8 mouse cellular contexts compared by ENCODE assay signal in the genomic region with DNA sequence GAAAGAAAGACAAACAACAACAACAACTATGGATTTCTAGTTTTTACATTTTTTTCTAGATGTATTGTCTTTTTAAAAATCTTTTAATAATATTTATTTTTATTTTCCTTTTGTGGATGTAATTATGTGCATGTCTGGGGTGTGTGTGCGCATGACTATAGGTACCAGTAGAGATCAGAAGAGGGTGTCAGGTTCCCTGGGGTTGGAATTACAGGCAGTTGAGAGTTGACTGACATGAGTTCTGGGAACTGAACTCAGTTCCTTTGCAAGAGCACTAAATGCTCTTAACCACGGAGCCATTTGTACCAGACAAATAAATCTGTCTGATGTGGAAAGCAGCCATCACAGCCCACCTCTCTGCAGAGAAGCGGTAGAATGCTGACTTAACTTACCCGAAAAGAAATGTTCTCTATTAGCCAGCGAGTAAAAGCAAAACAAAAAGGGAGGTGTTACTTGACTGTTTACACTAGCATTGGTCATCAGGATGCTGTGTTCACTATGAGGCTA. TPM values are rescaled to one million over a fixed set of nuclear protein-coding genes. Genes with fewer than 3 reads are reported as not detected.
DNase-seq lines count a peak whose midpoint lies in the region; ATAC-seq and TF ChIP-seq lines count a peak whose summit lies in the region.

No protein-coding gene starts in this region.

- DNase-seq in heart, adult 11 months: no peak
- DNase-seq in MEL (ENCODE audit: low read depth, low spot score): peak; percentile 74
- no peak for DNase-seq in liver, embryonic 13.5 days
- no peak for DNase-seq in urinary bladder, adult 18-20 months (ENCODE audit: low spot score in 2 of 2)
- no peak for DNase-seq in kidney, postnatal 25 days

- no peak for ATAC-seq in heart, embryonic 12.5 days (ENCODE audit: insufficient number of reproducible peaks, low FRiP score)
- no peak for ATAC-seq in forebrain, embryonic 16.5 days
- no peak for ATAC-seq in liver, embryonic 13.5 days (ENCODE audit: low read depth)

- H3K36me3 ChIP-seq in heart, embryonic 12.5 days: no peaks in the 10 kb centered on the region
- no peaks in the 10 kb centered on the region for H3K36me3 ChIP-seq in MEL (ENCODE audit: control insufficient read depth in 1 of 2, insufficient read depth in 2 of 2, low read length in 2 of 2)
- no peaks in the 10 kb centered on the region for H3K36me3 ChIP-seq in forebrain, embryonic 16.5 days (ENCODE audit: control insufficient read depth, insufficient read depth)
- H3K36me3 ChIP-seq in liver, embryonic 13.5 days: no peaks in the 10 kb centered on the region

- 0 out of 2 replicates have a peak overlapping the region, but pooled peaks have one; percentile 50 for H3K9ac ChIP-seq in heart, embryonic 12.5 days
- H3K9ac ChIP-seq in MEL (ENCODE audit: control insufficient read depth, low read depth, low read length, poor library complexity, severe bottlenecking): peak overlapping the region; percentile 45
- 0 out of 2 replicates have a peak overlapping the region, but pooled peaks have one; percentile 32 for H3K9ac ChIP-seq in forebrain, embryonic 16.5 days (replicated peaks; ENCODE audit: low read depth, low read length)
- peak overlapping the region; percentile 37 for H3K9ac ChIP-seq in liver, embryonic 13.5 days

- TF ChIP-seq RAD21 in MEL (IDR thresholded peaks at IDR 0.05; ENCODE audit: low read depth, low read length): no peak

- peak overlapping the region; percentile 61 for H3K4me2 ChIP-seq in heart, embryonic 12.5 days
- H3K4me2 ChIP-seq in forebrain, embryonic 16.5 days (ENCODE audit: low read length): peak overlapping the region; percentile 46
- peak overlapping the region; percentile 68 for H3K4me2 ChIP-seq in liver, embryonic 13.5 days

- TF ChIP-seq POLR2A in MEL (IDR thresholded peaks at IDR 0.05; ENCODE audit: control insufficient read depth in 1 of 2, insufficient read depth in 1 of 2, low read depth in 1 of 2, low read length in 2 of 2, poor library complexity in 1 of 2): no peak
- TF ChIP-seq POLR2A in olfactory bulb, adult 2 months (IDR thresholded peaks at IDR 0.05; ENCODE audit: insufficient read depth, low read depth, low read length): no peak

- TF ChIP-seq EP300 in MEL (IDR thresholded peaks at IDR 0.05; ENCODE audit: low read depth in 1 of 2, low read length in 2 of 2): no peak

- no peak for TF ChIP-seq CTCF in MEL (IDR thresholded peaks at IDR 0.05 in 2 of 3, conservative IDR thresholded peaks at IDR 0.05 in 1 of 3; ENCODE audit: control insufficient read depth in 1 of 3, insufficient read depth in 1 of 3, low read depth in 2 of 3, low read length in 3 of 3, poor library complexity in 1 of 3, severe bottlenecking in 1 of 3)
- TF ChIP-seq CTCF in olfactory bulb, adult 2 months (IDR thresholded peaks at IDR 0.05; ENCODE audit: insufficient read depth, low read depth, low read length): no peak

- H3K4me3 ChIP-seq in heart, embryonic 12.5 days: peak overlapping the region; percentile 42
- peak overlapping the region; percentile 88 to 92 for H3K4me3 ChIP-seq in MEL (ENCODE audit: control insufficient read depth in 1 of 2, insufficient read depth in 1 of 2, low read depth in 2 of 2, low read length in 2 of 2)
- peak overlapping the region; percentile 20 for H3K4me3 ChIP-seq in forebrain, embryonic 16.5 days (replicated peaks; ENCODE audit: low read length)
- peak overlapping the region; percentile 55 for H3K4me3 ChIP-seq in liver, embryonic 13.5 days (replicated peaks)
- no peak overlapping the region; the same call in 1 of the 2 replicates for H3K4me3 ChIP-seq in olfactory bulb, adult 2 months (ENCODE audit: insufficient read depth, low read depth, low read length)

- H3K79me2 ChIP-seq in MEL (ENCODE audit: control insufficient read depth, insufficient read depth, low read length, poor library complexity): no peaks in the 10 kb centered on the region

- H3K27me3 ChIP-seq in heart, embryonic 12.5 days (replicated peaks): no peaks in the 10 kb centered on the region
- peaks cover 6 to 8% of the 10 kb centered on the region in 2 experiments for H3K27me3 ChIP-seq in MEL (ENCODE audit: control insufficient read depth in 1 of 2, insufficient read depth in 2 of 2, low read length in 2 of 2)
- no peaks in the 10 kb centered on the region for H3K27me3 ChIP-seq in forebrain, embryonic 16.5 days (replicated peaks; ENCODE audit: control insufficient read depth, insufficient read depth, low read length)
- no peaks in the 10 kb centered on the region for H3K27me3 ChIP-seq in liver, embryonic 13.5 days

- 54% methylated on average over 5 of the region's 5 CpGs for WGBS in heart, embryonic 12.5 days
- 60% methylated on average over 5 of the region's 5 CpGs for WGBS in forebrain, embryonic 16.5 days
- 41% methylated on average over 5 of the region's 5 CpGs for whole genome bisulfite sequencing in liver, embryonic 13.5 days (ENCODE audit: insufficient replicate concordance)
- 28% methylated on average over 5 of the region's 5 CpGs for WGBS in olfactory bulb, adult 2 months

- no peaks in the 10 kb centered on the region for H3K9me3 ChIP-seq in heart, embryonic 12.5 days (replicated peaks)
- no peaks in the 10 kb centered on the region for H3K9me3 ChIP-seq in MEL (replicated peaks; ENCODE audit: insufficient read depth, low read length)
- no peaks in the 10 kb centered on the region for H3K9me3 ChIP-seq in forebrain, embryonic 16.5 days (ENCODE audit: control insufficient read depth, low read length)
- no peaks in the 10 kb centered on the region for H3K9me3 ChIP-seq in liver, embryonic 13.5 days (replicated peaks)

- H3K27ac ChIP-seq in heart, embryonic 12.5 days (ENCODE audit: poor library complexity, severe bottlenecking): no peak overlapping the region
- no peak overlapping the region for H3K27ac ChIP-seq in MEL (ENCODE audit: control insufficient read depth, low read depth, low read length)
- H3K27ac ChIP-seq in forebrain, embryonic 16.5 days (ENCODE audit: low read length): no peak overlapping the region
- H3K27ac ChIP-seq in liver, embryonic 13.5 days: no peak overlapping the region
- peak overlapping the region; percentile 88; the same call in 1 of the 2 replicates for H3K27ac ChIP-seq in olfactory bulb, adult 2 months (ENCODE audit: insufficient read depth, low read depth, low read length)

- no peaks in the 10 kb centered on the region for H3K4me1 ChIP-seq in heart, embryonic 12.5 days (replicated peaks)
- peaks cover 0 to 4% of the 10 kb centered on the region in 2 experiments; a peak in 1 of 4 replicates for H3K4me1 ChIP-seq in MEL (ENCODE audit: control insufficient read depth in 1 of 2, insufficient read depth in 2 of 2, low read length in 2 of 2)
- H3K4me1 ChIP-seq in forebrain, embryonic 16.5 days (replicated peaks; ENCODE audit: control insufficient read depth, insufficient read depth, low read length): no peaks in the 10 kb centered on the region
- H3K4me1 ChIP-seq in liver, embryonic 13.5 days (replicated peaks): peaks cover 5% of the 10 kb centered on the region; the same call in 1 of the 2 replicates
- H3K4me1 ChIP-seq in olfactory bulb, adult 2 months (ENCODE audit: control insufficient read depth, insufficient read depth, low read length): no peaks in the 10 kb centered on the region

TF ChIP-seq in MEL, 35 proteins besides CTCF, POLR2A, EP300 and RAD21:
- no peak for TF ChIP-seq BHLHE40 (IDR thresholded peaks at IDR 0.05; ENCODE audit: borderline replicate concordance, low read depth, low read length)
- TF ChIP-seq SMC3 (IDR thresholded peaks at IDR 0.05; ENCODE audit: low read depth, low read length): no peak
- no peak for TF ChIP-seq CHD2 (IDR thresholded peaks at IDR 0.05; ENCODE audit: low read length)
- no peak for TF ChIP-seq GABPA (IDR thresholded peaks at IDR 0.05; ENCODE audit: low read depth, low read length)
- TF ChIP-seq ZMIZ1 (IDR thresholded peaks at IDR 0.05; ENCODE audit: low read depth, low read length): no peak
- no peak for TF ChIP-seq MYB (IDR thresholded peaks at IDR 0.05; ENCODE audit: low read depth, low read length)
- no peak for TF ChIP-seq MXI1 (IDR thresholded peaks at IDR 0.05; ENCODE audit: low read depth, low read length)
- TF ChIP-seq TBP (IDR thresholded peaks at IDR 0.05; ENCODE audit: low read depth, low read length): no peak
- no peak for TF ChIP-seq KAT2A (conservative IDR thresholded peaks at IDR 0.05; ENCODE audit: low read depth, low read length)
- no peak for TF ChIP-seq USF1 (IDR thresholded peaks at IDR 0.05; ENCODE audit: low read depth, low read length)
- TF ChIP-seq ELF1 (IDR thresholded peaks at IDR 0.05; ENCODE audit: low read depth, low read length): no peak
- no peak for TF ChIP-seq ZC3H11A (IDR thresholded peaks at IDR 0.05; ENCODE audit: low read depth, low read length)
- no peak for TF ChIP-seq ETS1 (IDR thresholded peaks at IDR 0.05; ENCODE audit: low read depth, low read length)
- TF ChIP-seq CHD1 (IDR thresholded peaks at IDR 0.05; ENCODE audit: low read depth, low read length): no peak
- TF ChIP-seq ZNF384 (IDR thresholded peaks at IDR 0.05; ENCODE audit: low read depth, low read length): no peak
- no peak for TF ChIP-seq TAL1 (IDR thresholded peaks at IDR 0.05; ENCODE audit: low read length)
- TF ChIP-seq E2F4 (IDR thresholded peaks at IDR 0.05; ENCODE audit: borderline replicate concordance, low read depth, low read length): no peak
- TF ChIP-seq RCOR1 (IDR thresholded peaks at IDR 0.05; ENCODE audit: low read depth, low read length): no peak
- TF ChIP-seq JUND (IDR thresholded peaks at IDR 0.05; ENCODE audit: low read depth, low read length): no peak
- TF ChIP-seq POLR2AphosphoS5 (IDR thresholded peaks at IDR 0.05; ENCODE audit: borderline replicate concordance, low read depth, low read length): no peak
TF ChIP-seq in MEL: peak in this region for 0.

RNA-seq across cellular contexts. Expression of gene Cep78, which starts 44.0 kb away (rescaled TPM):
- 16.1 and 16.7 TPM in 2 replicates for polyA plus RNA-seq in heart, embryonic 12.5 days (2016; fragmentation: Nextera tagmentation; extraction: Ambion mirVana)
- 22.0 and 23.0 TPM in 2 replicates for total RNA-seq in MEL (2012; rRNA removed)
- 10 to 100 TPM in 1 of 2 experiments, not detected in 1; 22.2 TPM for polyA plus RNA-seq in MEL (2012; ENCODE audit: insufficient read depth in 1 of 2, insufficient read length in 2 of 2, low read depth in 1 of 2, low replicate concordance in 2 of 2, missing spikeins in 1 of 2)
- polyA plus RNA-seq in forebrain, embryonic 16.5 days (2015; fragmentation: Nextera tagmentation; extraction: Ambion mirVana): 33.2 and 36.5 TPM in 2 replicates
- polyA plus RNA-seq in liver, embryonic 13.5 days (2015; fragmentation: Nextera tagmentation; extraction: Ambion mirVana): 12.8 and 13.3 TPM in 2 replicates
- not detected in 2 replicates for polyA plus RNA-seq in olfactory bulb, adult 2 months (2012; ENCODE audit: insufficient read depth, insufficient read length, low replicate concordance, missing spikeins)
